Mouse (Mus musculus): ENCODE results near the gene Gm36028. TPM values are rescaled to one million over a fixed set of nuclear protein-coding genes. Genes with fewer than 3 reads are reported as not detected.

The Gm36028 gene
- polyA plus RNA-seq, 1 experiment, result 1.8 TPM

DNA sequence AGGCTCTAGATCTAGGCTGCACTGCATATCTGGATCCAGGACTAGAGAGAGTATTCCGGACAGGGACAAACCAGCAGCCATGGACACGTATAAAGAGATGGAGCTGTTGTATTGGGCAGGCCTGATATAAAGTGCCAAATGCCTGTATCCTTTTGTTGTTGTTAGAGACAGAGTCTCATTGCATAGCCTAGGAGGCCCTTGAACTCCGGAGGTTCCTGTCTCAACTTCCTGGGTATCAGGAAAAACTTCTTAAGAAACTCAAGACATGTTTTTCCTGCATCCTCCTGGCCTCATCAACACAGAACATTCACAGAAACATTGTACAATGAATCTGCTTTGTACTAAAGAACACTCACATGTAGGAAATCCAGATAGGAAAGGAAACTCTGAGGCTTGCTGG is 13.9 kb downstream of the Gm36028 start:
- whole genome bisulfite sequencing, result 71% methylated on average over 3 of the region's 3 CpGs
- peak; percentile 51 for DNase-seq
- Histone ChIP-seq H3K27me3 (replicated peaks; ENCODE audit: control insufficient read depth, insufficient read depth, low read length) (no peaks in the 10 kb centered on the region), H3K4me1 (ENCODE audit: control insufficient read depth, insufficient read depth, low read length) (no peaks in the 10 kb centered on the region), H3K27ac (ENCODE audit: insufficient read depth, low read depth, low read length) (peak overlapping the region; percentile 28; the same call in 1 of the 2 replicates), H3K4me3 (ENCODE audit: insufficient read depth, low read depth, low read length) (no peak overlapping the region), H3K36me3 (ENCODE audit: control insufficient read depth, insufficient read depth, low read length) (no peaks in the 10 kb centered on the region)
- TF ChIP-seq POLR2A (IDR thresholded peaks at IDR 0.05; ENCODE audit: low read depth, low read length) (no peak), CTCF (conservative IDR thresholded peaks at IDR 0.05; ENCODE audit: insufficient read depth, insufficient read length, low read depth, low read length) (no peak)

DNA sequence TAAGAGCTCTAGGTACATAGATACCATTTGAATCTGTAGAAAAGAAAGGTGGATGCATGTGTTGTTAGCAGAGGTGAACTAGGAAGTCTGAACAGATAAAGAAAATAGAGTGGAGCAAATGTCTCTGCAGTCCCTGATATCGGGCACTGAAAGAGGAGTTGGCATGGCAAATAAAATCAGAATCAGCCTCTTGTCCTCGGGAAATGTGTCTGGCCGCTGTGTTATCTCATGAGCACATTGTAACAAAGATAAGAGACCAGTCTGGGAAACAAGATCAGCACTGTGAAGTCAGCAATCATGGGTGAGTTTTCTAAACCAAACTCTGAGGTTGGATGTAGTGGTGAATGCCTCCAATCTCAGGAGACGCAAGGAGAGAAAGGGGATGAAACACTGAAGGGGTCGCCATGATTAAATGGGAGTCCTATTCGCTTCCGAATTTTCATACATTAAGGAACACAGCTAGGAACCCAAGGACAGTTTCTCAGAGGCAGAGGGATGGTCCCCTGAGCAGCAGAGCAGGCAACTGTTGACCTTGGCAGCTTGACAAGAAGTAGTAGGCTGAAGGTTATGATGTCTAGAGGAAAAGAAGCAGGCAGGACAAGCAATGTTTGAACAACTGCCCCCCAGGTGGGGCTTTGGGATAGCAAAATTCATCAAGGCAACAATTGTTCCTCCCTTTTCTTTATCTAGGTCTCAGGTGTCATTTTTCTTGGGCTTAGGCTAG is 15.6 kb downstream of the Gm36028 start:
- no peaks in the 10 kb centered on the region for H3K36me3 ChIP-seq (ENCODE audit: control insufficient read depth, insufficient read depth, low read length)
- H3K4me3 ChIP-seq (ENCODE audit: insufficient read depth, low read depth, low read length), result no peak overlapping the region
- H3K27me3 ChIP-seq (replicated peaks; ENCODE audit: control insufficient read depth, insufficient read depth, low read length), result no peaks in the 10 kb centered on the region
- TF ChIP-seq CTCF (conservative IDR thresholded peaks at IDR 0.05; ENCODE audit: insufficient read depth, insufficient read length, low read depth, low read length) (no peak), POLR2A (IDR thresholded peaks at IDR 0.05; ENCODE audit: low read depth, low read length) (no peak)
- 75% methylated on average over 7 of the region's 7 CpGs for WGBS
- H3K4me1 ChIP-seq (ENCODE audit: control insufficient read depth, insufficient read depth, low read length), result no peaks in the 10 kb centered on the region
- H3K27ac ChIP-seq (ENCODE audit: insufficient read depth, low read depth, low read length), result no peak overlapping the region
- peak; percentile 56 for DNase-seq

- no peak for DNase-seq
- no peak for TF ChIP-seq CTCF (conservative IDR thresholded peaks at IDR 0.05; ENCODE audit: insufficient read depth, insufficient read length, low read depth, low read length)
- no peak for TF ChIP-seq POLR2A (IDR thresholded peaks at IDR 0.05; ENCODE audit: low read depth, low read length)
- 93% methylated on average over 12 of the region's 12 CpGs for WGBS
Observed at GRCm38 (mm10) chr16:37843740-37844139, 17.2 kb downstream of the Gm36028 start.

DNA sequence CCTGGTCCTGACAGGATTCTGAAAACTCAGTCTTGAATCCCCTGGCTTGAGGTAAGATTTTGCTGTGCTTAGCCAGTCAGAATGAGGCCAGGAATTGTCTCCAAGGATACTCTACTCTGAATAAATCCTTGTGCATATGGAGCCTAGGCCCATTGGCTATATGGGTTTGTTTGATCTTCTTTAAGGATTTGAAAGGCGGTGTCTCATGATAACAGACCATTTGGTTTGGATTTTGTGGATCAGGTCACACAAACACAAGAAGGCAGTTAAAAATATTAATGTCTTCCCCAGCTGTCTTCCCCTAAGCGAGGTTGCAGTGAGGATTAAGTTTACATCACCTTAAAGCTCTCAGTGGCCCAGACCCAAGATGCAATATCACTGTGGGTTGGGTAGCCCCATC is 18.5 kb downstream of the Gm36028 start:
- H3K27me3 ChIP-seq (replicated peaks; ENCODE audit: control insufficient read depth, insufficient read depth, low read length), result no peaks in the 10 kb centered on the region
- 90% methylated on average over 2 of the region's 2 CpGs for WGBS
- no peak for TF ChIP-seq POLR2A (IDR thresholded peaks at IDR 0.05; ENCODE audit: low read depth, low read length)
- no peak for TF ChIP-seq CTCF (conservative IDR thresholded peaks at IDR 0.05; ENCODE audit: insufficient read depth, insufficient read length, low read depth, low read length)

More at GRCm38 (mm10) chr16:37843740-37844139, 17.2 kb downstream of the Gm36028 start:
- Histone ChIP-seq H3K27ac (ENCODE audit: insufficient read depth, low read depth, low read length) (no peak overlapping the region), H3K4me3 (ENCODE audit: insufficient read depth, low read depth, low read length) (no peak overlapping the region), H3K36me3 (ENCODE audit: control insufficient read depth, insufficient read depth, low read length) (no peaks in the 10 kb centered on the region), H3K27me3 (replicated peaks; ENCODE audit: control insufficient read depth, insufficient read depth, low read length) (no peaks in the 10 kb centered on the region), H3K4me1 (ENCODE audit: control insufficient read depth, insufficient read depth, low read length) (no peaks in the 10 kb centered on the region)

DNA sequence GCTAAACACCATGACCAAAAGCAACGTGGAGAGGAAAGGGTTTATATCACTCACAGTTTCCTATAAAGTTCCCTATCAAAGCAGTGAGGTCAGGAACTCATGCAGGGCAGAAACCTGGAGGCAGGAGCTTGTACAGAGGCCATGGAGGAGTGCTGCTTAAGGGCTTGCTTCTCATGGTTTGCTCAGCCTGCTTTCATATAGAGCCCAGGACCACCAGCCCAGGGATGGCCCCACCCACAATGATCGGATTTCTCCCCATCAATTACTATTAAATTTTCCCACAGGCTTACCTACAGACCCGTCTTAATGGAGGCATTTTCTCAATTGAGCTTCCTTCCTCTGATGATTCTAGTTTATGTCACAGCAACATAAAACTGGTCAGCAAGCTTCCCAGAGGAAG is 23.4 kb downstream of the Gm36028 start:
- Histone ChIP-seq H3K36me3 (ENCODE audit: control insufficient read depth, insufficient read depth, low read length) (no peaks in the 10 kb centered on the region), H3K4me1 (ENCODE audit: control insufficient read depth, insufficient read depth, low read length) (no peaks in the 10 kb centered on the region)

More for the DNA sequence above, 18.5 kb downstream of the Gm36028 start:
- Histone ChIP-seq H3K4me3 (ENCODE audit: insufficient read depth, low read depth, low read length) (no peak overlapping the region), H3K27ac (ENCODE audit: insufficient read depth, low read depth, low read length) (no peak overlapping the region), H3K4me1 (ENCODE audit: control insufficient read depth, insufficient read depth, low read length) (no peaks in the 10 kb centered on the region), H3K36me3 (ENCODE audit: control insufficient read depth, insufficient read depth, low read length) (no peaks in the 10 kb centered on the region)
- no peak for DNase-seq

DNA sequence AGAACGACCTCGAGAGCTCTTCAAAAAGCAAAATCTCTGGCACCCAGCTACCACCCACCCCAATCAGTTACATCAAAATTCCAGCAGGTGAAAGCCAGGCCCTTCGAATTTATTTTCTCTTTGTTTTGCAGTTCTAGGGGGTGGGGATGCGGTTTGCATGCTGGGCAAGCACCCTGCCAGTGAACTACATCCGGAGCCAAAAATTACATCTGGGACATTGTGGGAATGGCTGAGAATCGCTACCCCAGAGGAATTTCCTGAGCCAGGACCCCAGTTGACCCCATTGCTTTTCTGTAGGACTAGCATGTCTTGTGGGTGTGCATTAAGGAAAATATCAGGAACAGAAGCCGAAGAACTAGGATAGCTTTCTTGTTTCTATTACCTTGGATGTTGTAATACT is 29.9 kb downstream of the Gm36028 start:
- Histone ChIP-seq H3K4me1 (ENCODE audit: control insufficient read depth, insufficient read depth, low read length) (no peaks in the 10 kb centered on the region), H3K27me3 (replicated peaks; ENCODE audit: control insufficient read depth, insufficient read depth, low read length) (no peaks in the 10 kb centered on the region), H3K27ac (ENCODE audit: insufficient read depth, low read depth, low read length) (no peak overlapping the region), H3K36me3 (ENCODE audit: control insufficient read depth, insufficient read depth, low read length) (peaks cover 1% of the 10 kb centered on the region; the same call in 1 of the 2 replicates), H3K4me3 (ENCODE audit: insufficient read depth, low read depth, low read length) (no peak overlapping the region)
- DNase-seq, result peak; percentile 33
- no peak for TF ChIP-seq POLR2A (IDR thresholded peaks at IDR 0.05; ENCODE audit: low read depth, low read length)
- no peak for TF ChIP-seq CTCF (conservative IDR thresholded peaks at IDR 0.05; ENCODE audit: insufficient read depth, insufficient read length, low read depth, low read length)
- 53% methylated on average over 7 of the region's 7 CpGs for WGBS

More for the DNA sequence above, 23.4 kb downstream of the Gm36028 start:
- no peak overlapping the region for H3K27ac ChIP-seq (ENCODE audit: insufficient read depth, low read depth, low read length)
- no peak for DNase-seq
- no peaks in the 10 kb centered on the region for H3K27me3 ChIP-seq (replicated peaks; ENCODE audit: control insufficient read depth, insufficient read depth, low read length)
- WGBS, result 62% methylated on average over 3 of the region's 3 CpGs
- no peak overlapping the region for H3K4me3 ChIP-seq (ENCODE audit: insufficient read depth, low read depth, low read length)
- TF ChIP-seq CTCF (conservative IDR thresholded peaks at IDR 0.05; ENCODE audit: insufficient read depth, insufficient read length, low read depth, low read length), result no peak
- TF ChIP-seq POLR2A (IDR thresholded peaks at IDR 0.05; ENCODE audit: low read depth, low read length), result no peak

GRCm38 (mm10) chr16:37826286-37826685 is 34.7 kb downstream of the Gm36028 start:
- Histone ChIP-seq H3K4me1 (ENCODE audit: control insufficient read depth, insufficient read depth, low read length) (no peaks in the 10 kb centered on the region), H3K36me3 (ENCODE audit: control insufficient read depth, insufficient read depth, low read length) (no peaks in the 10 kb centered on the region)

More at GRCm38 (mm10) chr16:37826286-37826685, 34.7 kb downstream of the Gm36028 start:
- 98% methylated on average over 3 of the region's 3 CpGs for WGBS
- Histone ChIP-seq H3K4me3 (ENCODE audit: insufficient read depth, low read depth, low read length) (no peak overlapping the region), H3K27ac (ENCODE audit: insufficient read depth, low read depth, low read length) (no peak overlapping the region), H3K27me3 (replicated peaks; ENCODE audit: control insufficient read depth, insufficient read depth, low read length) (no peaks in the 10 kb centered on the region)
- no peak for TF ChIP-seq CTCF (conservative IDR thresholded peaks at IDR 0.05; ENCODE audit: insufficient read depth, insufficient read length, low read depth, low read length)
- TF ChIP-seq POLR2A (IDR thresholded peaks at IDR 0.05; ENCODE audit: low read depth, low read length), result no peak
- no peak for DNase-seq
